Mouse (Mus musculus): ENCODE measurements around the gene Glis3.

GRCm38 (mm10) chr19:28383425-28383824 is 296.5 kb downstream of the Glis3 start:
- TF ChIP-seq GATA1 (IDR thresholded peaks at IDR 0.05; ENCODE audit: borderline replicate concordance, low read length) (no peak), FLI1 (IDR thresholded peaks at IDR 0.05; ENCODE audit: low read length) (no peak)
